Mouse (Mus musculus): ENCODE results near the gene Vps33b.

The Vps33b gene

GRCm38 (mm10) chr7:80267764-80268163 is 1.7 kb upstream of the Vps33b start:
- DNase-seq (ENCODE audit: low read depth, low spot score), result no peak

- no peak for DNase-seq (ENCODE audit: low read depth, low spot score)
These were observed 354 bp downstream of the Vps33b start for GRCm38 (mm10) chr7:80269751-80270255.

GRCm38 (mm10) chr7:80273456-80273855 is 4.0 kb downstream of the Vps33b start:
- no peak for DNase-seq (ENCODE audit: low read depth, low spot score)

GRCm38 (mm10) chr7:80276374-80276773 is 6.9 kb downstream of the Vps33b start:
- no peak for DNase-seq (ENCODE audit: low read depth, low spot score)

- DNase-seq (ENCODE audit: low read depth, low spot score), result no peak
These were observed 10.6 kb downstream of the Vps33b start for GRCm38 (mm10) chr7:80280032-80280431.

GRCm38 (mm10) chr7:80280998-80281397 is 11.5 kb downstream of the Vps33b start:
- DNase-seq (ENCODE audit: low read depth, low spot score), result no peak

GRCm38 (mm10) chr7:80281646-80282045 is 12.2 kb downstream of the Vps33b start:
- DNase-seq (ENCODE audit: low read depth, low spot score), result no peak

GRCm38 (mm10) chr7:80283226-80283918 is 13.9 kb downstream of the Vps33b start:
- DNase-seq (ENCODE audit: low read depth, low spot score), result no peak

GRCm38 (mm10) chr7:80284391-80284790 is 14.9 kb downstream of the Vps33b start:
- DNase-seq (ENCODE audit: low read depth, low spot score), result no peak

GRCm38 (mm10) chr7:80285725-80286124 is 16.3 kb downstream of the Vps33b start:
- no peak for DNase-seq (ENCODE audit: low read depth, low spot score)

GRCm38 (mm10) chr7:80287736-80288135 is 18.3 kb downstream of the Vps33b start:
- no peak for DNase-seq (ENCODE audit: low read depth, low spot score)

- peak; percentile 94 for DNase-seq (ENCODE audit: low read depth, low spot score)
These were observed 24.8 kb downstream of the Vps33b start, which contains the start of gene Prc1 for GRCm38 (mm10) chr7:80294062-80294763. Gene Prc1, plus strand, starts transcription at chr7:80294450.

- peak; percentile 7 for DNase-seq (ENCODE audit: low read depth, low spot score)
These were observed 25.6 kb downstream of the Vps33b start for GRCm38 (mm10) chr7:80294764-80295648.

- no peak for DNase-seq (ENCODE audit: low read depth, low spot score)
These were observed 27.0 kb downstream of the Vps33b start for GRCm38 (mm10) chr7:80296462-80296861.

GRCm38 (mm10) chr7:80297041-80297440 is 27.6 kb downstream of the Vps33b start:
- DNase-seq (ENCODE audit: low read depth, low spot score), result no peak

- no peak for DNase-seq (ENCODE audit: low read depth, low spot score)
These were observed 29.3 kb downstream of the Vps33b start for GRCm38 (mm10) chr7:80298754-80299153.

GRCm38 (mm10) chr7:80299568-80299967 is 30.1 kb downstream of the Vps33b start:
- no peak for DNase-seq (ENCODE audit: low read depth, low spot score)

- no peak for DNase-seq (ENCODE audit: low read depth, low spot score)
These were observed 32.1 kb downstream of the Vps33b start for GRCm38 (mm10) chr7:80301522-80301921.

GRCm38 (mm10) chr7:80307766-80308165 is 38.3 kb downstream of the Vps33b start:
- no peak for DNase-seq (ENCODE audit: low read depth, low spot score)

- no peak for DNase-seq (ENCODE audit: low read depth, low spot score)
These were observed 41.3 kb downstream of the Vps33b start for GRCm38 (mm10) chr7:80310771-80311170.

GRCm38 (mm10) chr7:80315733-80316132 is 46.3 kb downstream of the Vps33b start:
- no peak for DNase-seq (ENCODE audit: low read depth, low spot score)
